Mouse (Mus musculus): ENCODE measurements at regions not wholly inside any gene's neighbourhood (a gene's known extent, or its start where the extent isn't known, plus 50 kb on each side); places are given as distances from the start of the nearest gene placed in this dataset.

DNA sequence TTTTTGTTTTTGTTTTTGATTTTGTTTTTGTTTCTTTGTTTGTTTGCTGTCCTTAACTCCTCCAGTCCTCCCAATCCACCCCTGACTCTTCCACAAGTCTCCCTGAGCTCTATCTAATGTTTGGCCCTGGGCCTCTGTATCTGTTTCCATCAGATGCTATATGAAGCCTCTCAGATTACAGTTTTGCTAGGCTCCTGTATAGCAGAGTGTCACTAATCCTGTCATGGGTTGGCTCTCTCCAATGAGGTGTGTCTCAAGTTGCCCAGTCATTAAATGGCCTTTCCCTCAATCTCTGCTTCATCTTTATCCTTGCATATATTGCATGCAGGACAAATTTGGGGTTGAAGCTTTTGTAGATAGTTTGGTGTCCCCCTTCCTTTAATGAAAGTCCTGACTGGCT lies 446.9 kb upstream of the Impg1 start:
- TF ChIP-seq CTCF (conservative IDR thresholded peaks at IDR 0.05; ENCODE audit: low read length) = no peak
- TF ChIP-seq POU5F1 (IDR thresholded peaks at IDR 0.05; ENCODE audit: borderline replicate concordance, low read length) = no peak

Data from E14TG2a.4 (cell line).